Mouse (Mus musculus) brain, embryonic 18.5 days (tissue): ENCODE results near the gene Klk1b4.
"Not testable (repeated sequence)": the region's sequence is repeated elsewhere in the genome, so short reads cannot be mapped to it uniquely, and the experiment has no call there.

Source experiments
- DNase-seq: peaks from one replicate; pipeline ENCODE4 v3.0.0-alpha.2; 2012; ENCODE audit warnings: low read depth, low spot score

The Klk1b4 gene

GRCm38 (mm10) chr7:44207135-44207534 is at the start of gene Klk1b4:
Gene Klk1b4 (plus strand): TSS chr7:44207435.
- not testable (repeated sequence) for DNase-seq

DNA sequence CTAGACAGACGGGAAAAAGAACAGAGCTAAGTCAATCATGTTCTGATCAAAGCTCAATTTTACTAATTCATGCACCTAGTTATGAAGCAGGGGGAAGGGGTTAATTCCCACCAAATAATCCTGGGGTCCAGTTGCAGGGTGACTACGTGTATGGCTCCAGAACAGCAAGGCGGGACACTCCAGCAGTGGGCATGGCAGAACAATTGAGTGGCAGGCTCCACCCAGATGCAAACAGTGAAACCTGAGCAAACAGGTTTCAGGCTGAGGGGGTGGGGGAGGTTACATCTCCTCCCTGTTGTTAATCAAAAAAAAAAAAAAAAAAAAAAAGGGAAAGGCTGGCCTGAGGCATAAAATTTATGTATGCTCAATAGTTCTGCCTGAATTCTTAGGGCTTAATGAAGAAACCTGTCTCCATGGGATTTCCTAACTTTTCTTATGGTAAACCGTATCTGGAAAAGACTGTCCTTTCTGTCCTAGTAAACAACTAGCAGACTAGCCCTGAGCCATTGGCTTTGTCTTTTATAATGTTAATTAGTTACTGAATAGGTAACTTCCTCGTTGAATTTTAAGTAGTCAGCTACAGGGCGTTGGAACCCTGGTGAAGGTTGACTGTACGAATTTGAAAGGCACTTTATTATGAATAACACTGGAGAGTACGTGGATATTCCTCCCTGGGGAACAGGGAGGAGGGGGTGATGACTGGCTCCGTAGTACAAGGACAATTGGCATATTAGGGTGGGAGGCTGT is 27.8 kb upstream of the Klk1b4 start:
- DNase-seq = no peak

DNA sequence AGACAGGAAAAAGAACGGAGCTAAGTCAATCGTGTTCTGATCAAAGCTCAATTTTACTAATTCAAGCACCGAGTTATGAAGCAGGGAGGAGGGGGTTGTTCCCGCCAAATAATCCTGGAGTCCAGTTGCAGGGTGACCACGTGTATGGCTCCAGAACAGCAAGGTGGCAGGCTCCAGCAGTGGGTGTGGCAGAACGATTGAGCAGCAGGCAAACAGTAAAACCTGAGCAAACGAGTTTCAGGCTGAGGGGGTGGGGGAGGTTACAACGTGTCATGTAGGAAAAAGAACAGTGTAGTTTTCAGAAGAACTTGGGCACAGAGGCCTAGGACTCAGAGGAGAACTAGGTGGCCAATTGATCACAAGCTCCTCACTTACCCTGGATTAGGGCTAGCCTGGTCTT is 20.7 kb upstream of the Klk1b4 start:
- DNase-seq = not testable (repeated sequence)

- not testable (repeated sequence) for DNase-seq
Measured at GRCm38 (mm10) chr7:44187936-44188335, 19.3 kb upstream of the Klk1b4 start, which contains the start of gene Klk1b24. Gene Klk1b24 (plus strand): TSS chr7:44188236.

GRCm38 (mm10) chr7:44193466-44193865 is 13.8 kb upstream of the Klk1b4 start:
- DNase-seq = not testable (repeated sequence)

- no peak for DNase-seq
Measured at GRCm38 (mm10) chr7:44197891-44198290, 9.3 kb upstream of the Klk1b4 start, which contains the start of gene Klk1b3. Gene Klk1b3 (plus strand): TSS chr7:44198191.

- no peak for DNase-seq
Measured at GRCm38 (mm10) chr7:44208307-44208706, 1.1 kb downstream of the Klk1b4 start.

- DNase-seq = no peak
Measured at GRCm38 (mm10) chr7:44215645-44216044, 8.4 kb downstream of the Klk1b4 start, which contains the start of gene Klk1b5. Gene Klk1b5 (plus strand): TSS chr7:44215945.

- DNase-seq = not testable (repeated sequence)
Measured at GRCm38 (mm10) chr7:44221601-44222000, 14.4 kb downstream of the Klk1b4 start.

GRCm38 (mm10) chr7:44222335-44222734 is 15.1 kb downstream of the Klk1b4 start:
- not testable (repeated sequence) for DNase-seq

DNA sequence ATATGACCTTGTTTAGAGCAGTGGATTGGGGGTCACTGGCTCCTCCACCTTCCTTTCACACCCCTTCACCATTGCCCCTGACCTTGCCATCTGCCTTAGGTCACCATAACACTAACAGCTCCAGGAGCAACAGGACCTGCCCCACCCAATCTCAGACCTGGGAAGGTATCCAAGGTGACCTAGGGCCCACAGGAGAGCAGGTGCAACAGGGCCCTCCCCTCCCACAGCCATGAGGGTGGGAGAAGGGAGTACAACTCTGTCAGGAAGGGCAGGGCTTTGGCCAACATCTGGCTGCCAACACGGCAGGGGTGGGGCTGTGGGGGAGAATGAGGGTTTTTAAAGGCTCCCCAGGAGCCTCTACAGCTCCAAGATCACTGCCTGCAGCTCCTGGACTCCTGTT is 17.8 kb downstream of the Klk1b4 start, which contains the start of gene Klk1:
TSS of gene Klk1 (plus strand) at position 285 of the 400 bp plus-strand sequence.
- DNase-seq = no peak

GRCm38 (mm10) chr7:44235909-44236308 is 28.7 kb downstream of the Klk1b4 start, which contains the start of gene Gm36864:
Gene Gm36864 (plus strand): TSS chr7:44236177.
- no peak for DNase-seq

- DNase-seq = no peak
Measured at GRCm38 (mm10) chr7:44239913-44240312, 32.7 kb downstream of the Klk1b4 start.

GRCm38 (mm10) chr7:44240712-44241111 is 33.5 kb downstream of the Klk1b4 start:
- DNase-seq = no peak

- no peak for DNase-seq
Measured at GRCm38 (mm10) chr7:44241163-44241562, 33.9 kb downstream of the Klk1b4 start.

DNA sequence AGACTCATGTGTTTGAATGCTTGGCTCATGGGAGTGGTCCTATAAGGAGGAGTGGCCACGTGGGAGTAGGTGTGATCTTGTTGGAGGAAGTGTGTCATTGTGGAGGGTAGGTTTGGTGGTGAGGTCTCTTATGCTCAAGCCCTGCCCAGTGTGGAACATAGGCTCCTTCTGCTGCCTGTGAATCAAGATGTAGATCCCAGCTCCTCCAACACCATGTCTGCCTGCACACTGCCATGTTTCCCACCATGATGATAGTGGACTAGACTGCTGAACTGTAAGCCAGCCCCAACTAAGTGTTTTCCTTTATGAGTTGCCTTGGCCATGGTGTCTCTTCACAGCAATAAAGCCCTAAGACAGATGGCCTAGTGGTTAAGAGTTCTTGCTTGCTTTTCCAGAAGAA is 36.8 kb downstream of the Klk1b4 start:
- DNase-seq = no peak

DNA sequence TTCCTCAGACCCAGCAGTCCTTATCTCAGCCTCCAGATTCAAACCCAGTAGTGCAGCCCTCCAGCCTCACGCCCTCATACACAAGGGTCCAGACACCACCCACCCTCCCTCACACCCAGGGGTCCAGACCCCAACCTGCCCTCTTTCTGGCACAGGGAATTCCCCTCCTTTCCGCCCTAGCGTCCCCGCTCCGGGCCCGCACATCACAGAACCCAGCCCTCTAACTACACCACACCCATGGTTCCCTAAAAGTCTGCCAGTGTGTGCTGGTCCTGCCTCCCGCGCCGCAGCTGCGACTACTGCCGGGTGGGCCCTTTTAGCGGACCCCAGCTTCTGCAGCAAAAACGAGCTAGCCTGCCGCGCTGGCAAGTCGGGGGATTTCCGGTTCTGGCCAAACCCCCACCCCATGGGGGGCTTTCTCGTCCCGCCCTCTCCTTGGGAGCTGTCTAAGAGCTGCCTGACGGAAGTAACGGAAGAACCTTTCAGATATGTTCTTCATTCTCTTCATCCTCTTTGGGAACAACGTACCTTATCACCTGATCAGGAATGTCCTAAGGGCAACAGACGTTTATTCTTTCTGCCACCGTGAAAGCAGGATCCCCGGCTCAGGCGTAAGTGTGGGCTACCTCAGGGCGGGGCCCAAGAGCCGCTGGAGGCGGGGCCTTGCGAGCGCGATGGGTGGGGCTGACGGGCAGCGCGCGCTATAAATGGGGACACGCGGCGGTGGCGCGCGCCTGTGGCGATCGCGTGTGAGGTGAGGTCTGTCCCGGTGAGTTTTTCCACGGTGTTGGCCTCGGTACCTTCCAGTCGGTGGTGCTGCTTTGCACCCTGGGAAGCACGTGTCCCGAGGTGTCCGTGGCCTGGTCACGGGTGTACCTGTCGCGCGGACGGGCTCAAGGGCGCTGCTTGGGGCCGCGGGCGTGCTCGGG is 39.1 kb downstream of the Klk1b4 start, which contains the start of the genes 1700028J19Rik and 2410002F23Rik:
TSS of gene 1700028J19Rik (minus strand) at position 641 of the 929 bp plus-strand sequence.
TSS of gene 2410002F23Rik (plus strand) at position 668 of the 929 bp plus-strand sequence.
- peak; percentile 87 for DNase-seq

DNA sequence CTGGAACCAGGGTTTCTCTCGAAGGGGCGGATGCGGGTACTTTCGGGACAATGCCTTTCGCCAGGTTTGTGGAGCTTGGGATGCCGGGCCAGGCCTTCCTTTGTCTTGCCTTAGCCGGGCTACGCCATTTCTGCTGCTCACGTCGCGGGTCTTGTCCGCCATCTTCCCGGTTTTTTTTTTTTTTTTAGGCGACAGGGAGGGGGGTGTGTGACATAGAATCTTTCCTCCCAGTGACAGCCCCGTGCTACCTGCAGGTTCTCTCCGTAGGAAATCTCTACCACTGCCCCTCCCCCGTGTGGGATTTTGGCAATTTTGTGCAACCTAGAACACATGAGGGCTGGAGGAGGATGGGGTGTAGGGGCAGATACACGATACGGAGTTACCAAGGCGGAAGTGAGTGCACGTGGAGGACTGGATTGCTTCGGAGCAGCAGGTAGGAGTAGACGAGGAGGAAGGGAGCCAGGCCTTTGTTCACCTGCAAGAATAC is 39.8 kb downstream of the Klk1b4 start:
- DNase-seq = peak; percentile 64

- DNase-seq = no peak
Measured at GRCm38 (mm10) chr7:44247971-44248370, 40.7 kb downstream of the Klk1b4 start.

- no peak for DNase-seq
Measured at GRCm38 (mm10) chr7:44249248-44249647, 42.0 kb downstream of the Klk1b4 start.

DNA sequence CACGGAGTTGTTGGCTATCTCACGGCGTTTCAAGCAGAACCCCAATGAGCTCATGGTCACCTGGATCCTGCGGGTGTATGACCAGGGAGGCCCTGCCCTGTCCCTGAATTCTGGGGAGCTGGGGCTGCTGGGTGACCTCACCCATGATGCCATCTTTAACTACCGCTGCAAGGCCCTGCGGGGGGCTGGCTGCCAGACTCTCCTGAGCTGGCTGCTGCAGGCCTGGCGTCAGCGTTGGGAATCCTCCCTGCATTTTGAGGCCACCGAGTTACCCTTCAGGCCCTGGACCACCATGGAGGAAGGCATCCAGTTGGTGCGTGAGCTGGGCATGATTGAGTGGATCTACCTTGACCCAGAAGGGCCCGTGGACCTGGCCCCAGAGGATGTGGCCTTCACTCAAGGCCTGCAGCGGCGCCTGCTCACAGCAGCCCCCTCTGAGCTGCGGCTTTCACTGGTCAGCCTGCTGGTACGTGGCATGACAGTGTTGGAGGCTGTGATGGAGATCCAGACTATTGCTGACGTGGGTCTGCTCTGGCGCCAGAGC is 43.6 kb downstream of the Klk1b4 start:
- not testable (repeated sequence) for DNase-seq
